Mouse (Mus musculus): Measurements from ENCODE around the gene Erbb4.
A peak's percentile ranks its signal among the peaks of the same experiment; 100 is the strongest.

Erbb4 gene

DNA sequence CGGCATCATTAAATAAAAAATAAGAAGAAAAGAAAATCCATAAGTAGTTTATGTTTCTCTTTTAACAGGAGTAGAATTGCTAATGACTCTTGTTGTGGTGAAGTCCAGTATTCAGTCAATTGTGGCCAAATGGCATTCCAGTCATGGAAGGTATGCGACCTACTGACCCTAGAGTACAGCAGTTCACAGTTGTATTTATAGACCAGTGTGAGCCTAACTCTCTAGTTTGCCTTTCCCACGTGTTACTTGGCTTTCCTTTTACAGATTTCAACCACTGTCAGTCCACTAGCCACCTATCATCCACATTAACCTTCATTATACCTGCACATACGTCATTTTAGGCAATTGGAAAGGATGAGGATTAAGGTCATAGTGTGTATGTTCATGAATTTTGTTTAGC lies 606.3 kb downstream of the Erbb4 start:
- peak; percentile 5 to 22 for DNase-seq

- DNase-seq, result no peak
Measured at GRCm38 (mm10) chr1:68466390-68466960, 641.4 kb downstream of the Erbb4 start.

GRCm38 (mm10) chr1:68451274-68451673 lies 656.6 kb downstream of the Erbb4 start:
- no peak for DNase-seq

DNA sequence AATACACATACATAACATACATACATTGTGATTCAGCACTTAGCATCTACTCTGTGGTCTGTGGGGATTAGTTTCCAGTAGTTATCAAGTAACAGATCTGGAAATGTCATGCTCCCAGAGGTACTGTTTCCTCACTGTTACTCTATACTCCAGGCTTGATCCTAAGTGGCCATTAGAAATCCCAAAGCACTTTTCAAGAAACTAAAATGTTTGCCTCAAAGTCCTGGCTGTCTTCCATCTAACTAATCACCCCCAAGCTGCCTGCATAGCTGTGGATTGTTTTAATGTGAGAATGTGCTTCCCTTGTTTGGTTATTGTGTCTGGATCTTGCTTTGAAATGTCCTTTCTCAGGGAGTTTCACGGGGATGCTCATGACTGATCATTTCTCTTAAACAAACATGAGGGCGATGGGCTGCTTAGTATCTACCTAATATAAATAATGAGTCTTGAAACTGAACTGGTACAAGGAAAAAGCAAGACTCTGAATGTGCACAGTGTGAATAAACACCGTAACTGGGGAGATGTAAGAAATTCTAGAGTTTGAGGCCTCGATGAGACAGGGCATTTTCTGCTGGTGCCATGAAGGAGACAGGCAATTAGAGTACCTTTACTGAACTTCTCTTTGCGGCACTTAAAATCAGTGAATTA lies 683.4 kb downstream of the Erbb4 start:
- no peak for DNase-seq

DNA sequence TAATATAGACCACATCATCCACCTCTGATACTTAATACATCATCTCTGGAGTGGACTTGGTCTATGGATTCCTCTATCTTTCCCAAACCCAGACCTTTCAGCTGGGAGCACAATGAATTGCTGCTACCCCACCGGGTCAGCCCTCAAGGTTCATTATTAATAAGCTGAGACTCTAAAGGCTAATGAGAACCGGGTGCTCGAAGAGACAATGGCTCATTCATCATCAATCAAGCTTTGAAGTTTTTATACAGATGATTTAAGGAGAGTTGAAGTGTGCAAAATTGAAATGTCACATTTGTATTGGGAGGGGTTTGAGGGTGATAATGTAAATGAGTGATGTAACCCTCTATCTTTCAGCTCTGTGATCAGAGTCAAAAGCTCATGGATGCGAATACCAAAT lies 706.7 kb downstream of the Erbb4 start:
- no peak for DNase-seq

DNA sequence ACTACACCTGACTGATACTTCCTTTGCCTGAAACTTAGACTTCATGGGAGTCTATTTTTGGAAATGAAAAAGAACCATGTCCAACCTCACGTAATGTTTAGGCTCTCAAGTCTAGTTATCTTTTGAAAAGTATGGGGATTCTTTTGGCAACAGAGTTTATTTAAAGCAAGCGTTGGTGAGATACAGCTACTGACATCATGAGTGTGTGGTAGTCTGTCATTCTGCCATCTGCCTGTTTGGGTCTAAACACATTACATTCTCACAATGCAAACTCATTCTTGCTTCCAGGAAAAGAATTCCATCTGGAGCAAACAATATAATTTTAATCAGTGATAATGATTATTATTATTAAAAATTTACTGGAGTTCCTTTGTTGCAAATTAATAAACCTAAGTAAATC lies 736.3 kb downstream of the Erbb4 start:
- no peak for DNase-seq

GRCm38 (mm10) chr1:68333714-68334113 lies 774.1 kb downstream of the Erbb4 start:
- no peak for DNase-seq

DNA sequence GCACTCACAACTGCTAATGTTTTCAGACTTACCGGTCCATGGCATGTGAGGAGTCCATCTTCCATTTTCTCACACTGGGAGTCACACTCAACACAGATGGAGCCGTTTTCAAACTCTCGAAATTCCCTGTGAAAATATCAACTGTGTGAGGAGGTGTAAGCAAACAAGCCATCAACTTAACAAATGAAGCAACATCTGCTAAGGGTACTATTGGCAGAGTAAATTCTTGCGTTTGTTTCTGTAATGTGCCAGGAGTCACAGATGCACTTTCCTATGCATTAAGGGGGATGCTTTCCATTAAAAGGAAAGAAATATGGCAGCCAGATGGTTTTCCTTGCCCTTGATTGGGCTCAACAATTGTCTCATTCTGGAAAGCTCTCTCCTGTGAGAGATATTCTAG lies 802.0 kb downstream of the Erbb4 start:
- no peak for DNase-seq

GRCm38 (mm10) chr1:68284443-68284842 lies 823.4 kb downstream of the Erbb4 start:
- no peak for DNase-seq

- DNase-seq, result no peak
Measured at GRCm38 (mm10) chr1:68275819-68276218, 832.0 kb downstream of the Erbb4 start.

DNA sequence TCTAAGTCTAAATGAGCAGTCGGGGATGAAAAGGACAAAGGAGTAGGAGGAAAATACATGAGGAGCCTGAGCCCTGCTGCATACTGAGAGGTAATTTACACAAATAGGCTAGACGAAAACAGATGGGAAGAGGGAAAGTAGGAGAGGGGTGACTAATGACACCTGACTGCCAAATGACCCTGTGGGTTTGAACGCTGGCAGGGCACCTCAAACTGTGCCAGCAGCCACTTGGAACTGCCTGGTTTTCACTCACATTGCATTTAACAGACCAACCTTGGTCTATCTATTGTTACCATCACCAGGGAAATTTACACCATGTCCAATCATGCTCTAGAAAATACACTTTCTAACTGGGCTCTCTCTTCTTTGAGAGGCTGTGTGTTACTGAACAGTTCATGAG lies 929.3 kb downstream of the Erbb4 start:
- DNase-seq, result no peak

GRCm38 (mm10) chr1:68155253-68155652 lies 952.6 kb downstream of the Erbb4 start:
- DNase-seq, result no peak

DNA sequence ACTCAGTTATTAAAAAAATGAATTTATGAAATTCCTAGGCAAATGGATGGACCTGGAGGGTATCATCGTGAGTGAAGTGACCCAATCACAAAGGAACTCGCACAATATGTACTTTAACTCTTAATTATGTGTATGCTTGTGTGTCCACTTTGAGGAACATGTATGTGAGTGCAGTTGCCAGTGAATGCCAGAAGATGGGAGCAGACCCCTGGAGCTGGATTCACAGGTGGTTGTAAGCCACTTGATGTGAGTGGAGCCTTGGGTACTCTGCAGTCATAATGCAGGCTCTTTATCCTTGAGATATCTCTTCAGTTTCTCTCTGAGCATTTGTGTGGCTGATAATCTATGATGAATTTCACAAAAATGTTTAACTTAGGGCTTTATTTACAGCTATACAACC lies 957.3 kb downstream of the Erbb4 start:
- peak; percentile 6 to 10 for DNase-seq

DNA sequence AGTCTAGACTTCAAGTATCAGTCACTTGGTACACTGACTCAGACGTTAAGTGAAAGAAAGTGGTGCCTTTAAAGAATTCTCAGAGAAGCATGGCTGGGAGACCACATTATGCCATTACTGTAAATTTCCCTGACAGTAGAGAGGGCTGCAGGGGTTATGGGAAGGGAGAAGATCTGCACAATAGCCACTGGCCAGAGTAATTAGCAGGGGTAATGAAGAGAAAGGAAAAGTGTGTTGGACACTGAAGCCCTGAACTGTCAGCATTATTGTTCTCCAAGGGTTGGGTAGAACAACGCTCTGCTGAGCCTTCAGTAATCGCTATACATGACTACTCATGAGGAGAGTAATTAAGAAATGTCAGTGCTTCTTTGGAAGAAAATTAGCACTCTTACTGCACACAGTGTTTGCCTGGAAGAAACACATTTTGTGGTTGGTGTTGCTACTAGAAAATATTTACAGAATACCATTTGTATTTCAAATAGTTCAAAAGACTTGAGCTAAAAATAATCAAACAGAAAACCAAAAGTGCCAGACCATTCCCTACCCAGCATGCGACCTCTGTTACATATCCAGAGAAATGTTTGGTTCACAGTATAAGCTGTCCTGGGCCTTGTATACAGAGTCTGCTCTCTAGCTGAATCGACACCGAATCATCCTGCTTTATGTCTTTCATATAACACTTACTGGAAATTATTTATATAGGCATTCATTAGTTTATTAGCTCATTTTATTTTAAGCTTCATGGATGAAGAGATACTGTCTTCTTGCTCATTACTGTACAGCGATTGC lies 965.1 kb downstream of the Erbb4 start:
- no peak for DNase-seq

DNA sequence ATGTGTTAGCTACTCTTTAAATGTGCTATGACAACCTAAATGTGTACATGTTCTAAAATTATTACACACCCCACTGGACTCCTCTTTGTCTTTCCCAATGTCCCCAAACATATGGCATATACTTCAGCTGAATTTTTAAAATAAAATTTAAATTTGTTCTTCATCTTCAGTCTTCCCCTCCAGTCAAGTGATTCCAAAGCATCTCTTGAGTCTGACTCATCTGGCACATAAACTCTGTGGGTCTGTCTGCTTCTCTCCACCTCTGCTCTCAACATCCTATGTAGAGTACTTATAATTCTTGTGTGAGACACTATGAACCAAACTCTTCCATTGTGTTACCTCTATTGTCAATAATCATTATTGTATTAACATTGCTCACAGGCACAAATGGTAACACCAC lies 972.9 kb downstream of the Erbb4 start:
- no peak for DNase-seq

GRCm38 (mm10) chr1:68134450-68134849 lies 973.4 kb downstream of the Erbb4 start:
- DNase-seq, result no peak

DNA sequence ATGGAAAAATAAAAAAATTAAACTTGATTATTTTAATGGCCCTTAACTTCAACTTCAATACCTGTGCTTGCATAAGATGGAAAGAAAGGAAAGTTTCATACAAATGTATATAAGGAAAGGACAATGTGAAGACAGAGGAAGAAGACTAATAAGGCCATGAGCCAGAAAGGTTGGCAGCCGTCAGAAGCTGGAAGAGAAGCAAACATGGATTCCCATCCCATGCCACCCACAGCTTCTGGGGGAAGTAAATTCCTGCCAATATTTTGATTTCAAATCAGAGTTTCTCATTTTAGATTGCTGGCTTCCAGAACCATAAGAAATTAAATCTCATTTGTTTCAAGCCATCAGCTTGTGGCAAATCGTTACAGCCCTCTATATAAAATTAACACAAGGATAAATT lies 984.3 kb downstream of the Erbb4 start:
- DNase-seq, result no peak

GRCm38 (mm10) chr1:68120364-68120763 lies 987.5 kb downstream of the Erbb4 start:
- peak; percentile 2 to 5 for DNase-seq

DNA sequence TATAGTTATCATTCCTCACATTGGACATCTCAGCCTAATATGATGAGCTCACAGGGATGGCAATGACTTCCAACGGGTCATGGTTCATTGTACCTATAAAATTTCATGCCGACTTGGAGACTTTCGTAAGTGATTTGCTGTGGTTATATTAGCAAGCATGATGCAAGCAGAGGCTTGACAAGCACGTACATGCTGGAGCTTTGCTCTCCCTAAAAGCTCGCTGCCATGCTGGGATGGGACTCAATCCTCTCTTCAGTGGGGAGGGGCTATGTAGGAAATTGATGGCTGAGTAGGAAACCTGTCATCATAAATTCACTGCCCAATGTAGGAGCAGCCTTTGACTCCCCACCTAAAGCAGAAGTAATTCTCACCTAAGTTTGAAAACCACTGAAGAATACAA lies 992.1 kb downstream of the Erbb4 start:
- DNase-seq, result no peak

DNA sequence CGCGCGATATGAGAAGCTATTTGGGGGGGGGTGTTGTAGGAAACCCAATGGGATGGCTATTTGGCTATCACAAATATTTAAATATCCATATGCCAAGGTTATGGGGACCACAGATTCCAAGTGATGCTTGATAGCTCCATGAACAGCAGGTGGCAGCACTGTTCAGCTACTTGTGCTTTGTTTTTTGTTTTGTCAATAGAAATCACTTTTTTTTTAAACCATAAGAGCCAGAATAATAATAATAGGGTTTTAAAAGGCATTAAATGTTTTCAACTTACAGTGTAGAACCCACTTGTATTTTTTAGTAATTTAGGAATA lies 1001.4 kb downstream of the Erbb4 start:
- peak; percentile 61 to 64 for DNase-seq

- no peak for DNase-seq
Measured at GRCm38 (mm10) chr1:68105834-68106542, 1001.9 kb downstream of the Erbb4 start.

GRCm38 (mm10) chr1:68089623-68090022 lies 1018.2 kb downstream of the Erbb4 start:
- DNase-seq, result no peak

- DNase-seq, result no peak
Measured at GRCm38 (mm10) chr1:68056494-68056893, 1051.4 kb downstream of the Erbb4 start.

DNA sequence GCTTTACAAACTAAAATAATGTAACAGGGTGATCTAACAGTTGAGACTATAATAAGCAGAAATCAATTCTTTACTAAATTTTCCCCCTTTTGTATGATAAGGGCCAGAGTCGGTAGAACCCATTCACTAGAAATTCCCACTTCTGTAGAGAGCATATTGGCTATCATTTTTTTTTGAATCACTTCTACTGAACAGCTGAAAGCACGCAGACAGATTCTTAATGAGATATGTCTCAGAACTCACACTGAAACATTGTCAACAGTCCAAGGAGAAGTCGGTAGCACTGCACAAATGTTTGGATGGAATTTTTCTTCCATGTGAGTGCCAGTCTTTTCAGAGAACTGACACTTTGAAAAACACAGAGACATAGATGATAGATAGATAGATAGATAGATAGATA lies 1053.1 kb downstream of the Erbb4 start:
- no peak for DNase-seq

All from kidney, postnatal 4 days (tissue).